Mouse (Mus musculus): ENCODE measurements around the gene Traf3ip3.
A peak's percentile ranks its signal among the peaks of the same experiment; 100 is the strongest.

Gene Traf3ip3

DNA sequence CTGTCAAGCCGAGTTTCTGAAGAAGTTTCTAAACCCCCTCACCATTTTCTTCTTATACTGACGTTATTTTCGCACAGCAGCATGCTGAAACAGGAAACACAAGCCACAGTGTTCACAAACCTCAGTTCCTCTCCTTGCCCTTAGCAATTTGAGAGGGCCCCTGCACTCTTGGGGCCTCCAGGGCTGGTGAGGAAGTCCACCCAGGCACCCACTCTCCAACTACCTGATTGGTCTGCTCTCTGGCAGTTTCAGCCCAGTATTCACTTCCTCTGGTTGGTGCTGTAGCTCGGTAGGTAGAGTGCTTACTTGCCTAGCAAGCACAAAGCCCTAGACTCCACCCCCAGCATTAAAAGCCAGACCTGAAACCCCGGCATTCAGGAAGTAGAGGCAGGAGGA, at the start of gene Traf3ip3:
Gene Traf3ip3, minus strand, starts transcription at position 321 of the 396 bp plus-strand sequence.
- peak; percentile 79 to 85 for DNase-seq (ENCODE audit: low spot score in 2 of 2)

DNA sequence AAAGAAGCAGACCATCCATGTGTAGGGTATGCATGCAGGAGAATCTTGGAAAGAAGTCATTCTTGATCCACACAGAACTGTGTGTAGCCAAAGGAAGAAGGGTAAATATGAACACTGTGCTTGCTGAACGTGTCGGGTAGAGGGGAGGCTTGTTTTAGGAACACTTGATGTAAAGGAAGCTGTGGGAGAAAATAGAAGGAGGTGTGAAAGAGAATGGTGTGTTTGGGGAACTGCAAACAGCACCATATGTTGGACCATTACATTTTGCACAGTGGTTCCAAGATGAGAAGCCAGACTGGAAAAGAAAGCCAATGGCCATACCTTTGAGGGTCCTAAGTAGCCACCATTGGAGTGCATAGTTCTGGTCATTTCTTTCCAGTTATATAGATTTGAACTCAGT, 48.5 kb upstream of the Traf3ip3 start:
- no peak for DNase-seq (ENCODE audit: low spot score in 2 of 2)

DNA sequence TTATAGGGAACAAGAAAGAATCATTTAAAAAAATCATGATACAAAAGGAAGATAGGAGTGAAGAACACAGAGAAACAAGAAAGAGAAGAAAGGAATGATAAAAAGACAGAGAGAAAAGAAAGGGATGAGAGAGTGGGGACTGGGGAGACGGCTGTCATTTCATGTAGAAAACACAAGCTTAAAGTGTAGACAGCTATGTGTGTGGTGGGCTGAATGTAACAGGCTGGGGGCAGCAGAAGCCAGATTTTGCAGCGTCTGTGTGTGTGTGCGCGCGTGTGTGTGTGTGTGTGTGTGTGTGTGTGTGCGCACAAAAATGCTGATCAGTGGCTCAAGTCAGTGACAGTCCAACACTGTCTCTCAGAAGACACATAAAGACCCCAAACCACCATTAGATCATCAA, 42.7 kb upstream of the Traf3ip3 start:
- DNase-seq (ENCODE audit: low spot score in 2 of 2), result no peak

DNA sequence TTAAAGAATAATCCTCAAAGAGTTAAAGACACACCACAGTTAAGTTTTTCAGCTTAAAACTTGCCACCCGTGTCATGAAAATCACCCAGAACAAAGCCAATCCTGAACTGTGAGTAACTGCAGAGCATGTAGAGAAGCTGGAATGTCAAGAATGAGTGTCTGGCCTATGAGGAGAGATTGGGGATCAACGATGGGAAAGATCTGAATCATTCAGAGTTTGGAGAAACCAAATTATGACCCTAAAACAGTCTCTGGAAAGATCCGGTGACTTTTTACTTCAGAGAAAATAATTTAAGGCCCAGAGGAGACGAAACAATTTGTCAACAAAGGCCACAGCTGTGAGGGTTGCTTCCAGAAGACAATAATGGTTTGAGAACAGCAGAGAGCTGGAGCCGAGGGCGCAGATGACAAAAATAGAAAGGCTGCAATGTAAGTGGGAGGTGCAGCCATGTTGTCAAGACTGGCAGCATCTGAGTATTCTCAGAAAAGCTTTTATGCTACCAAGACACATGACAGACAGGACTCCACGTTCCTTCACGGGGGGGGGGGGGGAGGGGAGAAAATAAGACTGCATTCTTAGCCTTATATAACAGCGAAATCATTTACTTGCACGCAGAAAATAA, 42.2 kb upstream of the Traf3ip3 start:
- no peak for DNase-seq (ENCODE audit: low spot score in 2 of 2)

DNA sequence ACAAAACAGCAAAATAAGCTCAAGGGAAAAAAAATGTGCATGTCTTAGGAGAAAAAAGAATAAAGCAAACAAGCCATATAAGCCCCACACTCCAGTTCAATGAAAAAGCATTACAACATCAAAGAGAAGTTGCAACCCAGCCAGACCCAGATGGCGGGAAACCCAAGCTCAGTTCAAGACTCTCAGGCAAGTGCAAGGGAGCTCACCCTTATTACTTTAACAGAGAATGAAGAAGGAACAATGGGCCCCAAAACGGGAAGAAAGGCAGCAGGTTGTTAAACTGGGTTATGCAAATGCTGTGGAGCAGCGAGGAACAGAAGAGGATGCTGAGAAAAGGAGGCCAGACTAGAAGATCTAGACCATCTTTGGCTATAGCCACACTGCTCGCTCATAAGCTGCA, 41.4 kb upstream of the Traf3ip3 start:
- no peak for DNase-seq (ENCODE audit: low spot score in 2 of 2)

DNA sequence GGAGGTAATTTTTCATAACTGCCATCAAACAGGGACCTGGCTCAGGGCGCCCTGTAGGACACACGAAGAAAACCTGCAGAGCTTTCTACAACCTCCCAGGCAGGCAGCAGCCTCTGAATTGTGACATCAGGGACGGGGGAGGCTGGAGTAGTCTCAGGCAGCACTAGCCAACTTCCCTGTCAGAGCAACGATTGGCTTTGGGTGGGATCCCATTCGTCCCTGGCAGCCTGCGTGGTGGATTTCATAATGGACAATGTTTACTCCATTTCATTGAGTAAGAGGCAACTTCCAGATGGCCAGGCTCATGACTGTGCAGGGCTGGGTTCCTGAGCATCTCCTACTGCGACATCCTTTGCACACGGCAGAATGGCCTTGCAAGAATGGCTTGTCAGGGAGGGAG, 40.7 kb upstream of the Traf3ip3 start:
- no peak for DNase-seq (ENCODE audit: low spot score in 2 of 2)

DNA sequence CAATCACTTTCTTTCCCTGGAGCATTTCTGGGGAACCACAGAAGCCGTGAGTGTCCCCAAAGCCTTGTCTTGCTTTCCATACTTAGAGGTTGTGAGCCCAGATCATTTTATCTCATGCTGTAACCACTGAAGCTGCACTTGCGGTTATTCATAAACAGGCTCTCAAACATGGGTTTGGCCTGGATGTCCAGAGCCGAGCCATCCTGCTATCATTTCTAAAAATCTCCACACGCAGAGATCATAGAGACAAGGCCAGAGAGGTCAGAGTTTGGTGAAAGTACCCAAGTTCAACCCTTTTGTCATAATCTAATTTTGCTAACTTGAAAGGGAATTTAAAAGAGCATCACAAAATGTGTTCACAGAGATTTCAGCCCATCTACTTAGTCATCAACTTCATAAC, 39.9 kb upstream of the Traf3ip3 start:
- no peak for DNase-seq (ENCODE audit: low spot score in 2 of 2)

DNA sequence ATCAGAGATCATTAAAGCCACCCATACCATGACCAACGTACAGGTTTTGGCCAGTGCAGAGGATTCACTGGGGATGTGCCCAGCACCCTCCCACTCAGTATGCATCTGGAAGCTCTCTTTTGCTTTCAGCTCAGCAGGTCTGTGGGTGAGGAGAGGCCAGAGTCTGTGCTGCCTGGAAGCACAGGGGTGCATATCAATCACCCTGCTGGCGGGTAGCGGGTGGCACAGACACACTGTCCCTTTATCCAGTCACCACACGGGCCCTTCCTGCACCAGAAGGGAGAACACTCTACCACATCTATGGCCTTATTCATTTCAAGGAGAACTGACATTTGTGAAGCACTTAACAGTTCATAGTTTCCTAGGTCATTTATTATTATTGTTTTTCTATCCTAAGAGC, 36.9 kb upstream of the Traf3ip3 start:
- no peak for DNase-seq (ENCODE audit: low spot score in 2 of 2)

DNA sequence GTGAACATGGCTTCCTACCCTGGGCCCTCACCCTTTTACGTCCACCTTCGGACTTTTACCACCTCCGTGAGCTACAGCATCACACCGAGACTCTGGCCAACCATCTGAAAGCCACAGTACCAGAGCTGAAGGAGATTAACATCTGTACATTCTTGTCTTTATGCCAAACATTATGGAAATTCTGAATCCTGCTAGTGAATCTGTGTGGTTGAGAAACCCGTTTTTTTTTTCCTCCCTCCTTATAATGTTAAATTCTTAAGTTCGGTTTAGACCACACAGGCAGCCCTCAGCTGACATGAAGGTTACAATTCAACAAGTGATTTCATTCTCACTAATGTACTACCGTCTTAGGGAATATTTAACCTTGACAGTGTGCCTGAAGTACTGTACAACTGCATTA, 33.4 kb upstream of the Traf3ip3 start:
- DNase-seq (ENCODE audit: low spot score in 2 of 2), result no peak

DNA sequence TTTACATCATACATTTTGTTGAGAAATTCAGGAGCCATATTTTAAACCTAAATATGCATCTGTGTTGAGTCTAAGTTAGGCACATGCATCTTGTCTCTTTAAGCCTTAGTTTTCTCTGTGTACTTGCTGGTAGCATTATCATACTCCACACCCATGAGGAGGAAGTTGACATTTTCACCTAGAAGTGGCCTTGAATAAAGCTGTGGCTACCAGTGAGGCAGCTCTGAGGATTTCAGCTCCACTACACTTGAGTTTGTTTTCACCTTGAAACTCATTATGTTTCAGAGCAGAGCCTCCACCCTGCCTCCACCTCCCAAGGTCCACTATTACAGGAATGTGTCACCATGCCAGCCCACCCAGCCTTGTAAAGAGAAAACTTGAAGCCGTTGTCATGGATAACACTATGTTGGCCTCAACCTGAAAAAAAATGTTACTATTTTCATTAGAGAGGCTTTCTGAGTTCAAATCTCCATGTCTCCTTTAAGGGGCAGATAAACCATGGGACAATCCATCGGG, 32.7 kb upstream of the Traf3ip3 start:
- DNase-seq (ENCODE audit: low spot score in 2 of 2), result no peak

DNA sequence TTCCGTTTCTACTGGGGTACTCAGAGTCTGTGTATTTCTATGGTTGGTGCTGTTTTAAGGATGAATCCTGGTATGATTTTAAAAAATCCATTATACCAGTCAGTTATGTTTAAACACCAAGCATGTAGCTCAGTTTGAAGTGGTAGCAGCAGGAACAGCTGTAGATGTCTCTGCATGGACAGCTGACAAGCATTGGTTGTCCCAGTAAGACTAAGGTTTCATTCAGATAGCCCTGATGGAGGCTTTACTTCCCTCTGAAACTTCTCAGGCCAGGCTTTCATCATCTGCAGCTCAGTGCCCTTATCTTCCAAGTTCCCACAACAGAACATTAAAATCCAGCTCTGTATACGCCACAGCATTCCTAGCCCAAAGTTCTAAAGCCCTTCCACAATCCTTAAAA, 31.2 kb upstream of the Traf3ip3 start:
- DNase-seq (ENCODE audit: low spot score in 2 of 2), result no peak

DNA sequence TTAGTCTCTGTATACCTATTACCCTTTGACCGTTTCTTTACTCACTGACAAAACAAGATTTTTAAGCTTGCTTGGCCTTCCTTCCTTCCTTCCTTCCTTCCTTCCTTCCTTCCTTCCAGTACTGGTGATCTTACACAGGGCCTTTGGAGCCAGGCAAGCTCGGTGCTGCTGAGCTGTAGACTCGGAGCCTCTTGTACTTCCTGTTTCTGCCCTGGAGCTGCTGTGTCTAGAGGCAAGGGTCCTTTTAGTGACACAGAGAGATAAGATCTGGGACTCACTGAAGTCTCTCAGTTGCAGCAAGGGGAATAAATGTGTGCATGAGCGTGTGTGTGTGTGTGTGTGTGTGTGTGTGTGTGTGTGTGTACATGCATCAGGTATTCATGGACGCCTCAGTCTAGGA, 29.4 kb upstream of the Traf3ip3 start:
- no peak for DNase-seq (ENCODE audit: low spot score in 2 of 2)

DNA sequence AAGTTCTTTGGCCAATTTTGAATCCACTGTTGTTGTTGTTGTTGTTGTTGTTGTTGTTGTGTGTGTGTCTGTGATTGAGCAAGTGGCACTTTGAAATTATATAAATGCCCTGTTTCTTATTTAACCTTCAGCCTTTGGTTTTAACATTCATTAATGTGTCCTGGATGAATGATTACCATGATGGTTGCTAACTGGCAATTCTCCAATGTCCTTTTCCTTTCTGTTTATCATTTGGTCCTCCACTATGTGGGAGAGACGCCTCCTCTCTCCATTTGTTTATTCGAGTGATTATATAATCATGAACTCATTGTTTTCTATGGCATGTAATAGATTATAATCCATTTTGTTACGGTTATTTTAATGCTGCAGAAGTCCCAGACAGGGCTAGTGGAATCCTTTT, 29.0 kb upstream of the Traf3ip3 start:
- no peak for DNase-seq (ENCODE audit: low spot score in 2 of 2)

DNA sequence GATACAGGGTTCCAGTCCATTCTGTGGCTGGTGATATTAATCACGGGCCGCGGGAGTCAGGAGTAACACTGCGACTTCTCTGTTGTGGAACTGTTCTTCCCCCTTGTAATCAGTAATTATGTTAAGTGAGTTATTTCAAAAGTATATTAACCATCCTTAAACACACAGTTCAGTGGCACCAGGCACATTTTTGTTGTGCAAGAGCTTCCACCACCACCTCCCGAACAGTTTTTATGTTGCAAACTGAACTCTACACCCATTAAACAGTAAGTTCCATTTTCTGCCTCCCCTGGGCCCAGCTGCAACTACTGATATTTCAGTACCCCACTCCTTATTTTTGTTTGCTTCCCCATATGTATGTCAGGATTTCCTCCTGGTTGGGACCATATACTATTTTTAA, 28.1 kb upstream of the Traf3ip3 start:
- DNase-seq (ENCODE audit: low spot score in 2 of 2), result no peak

DNA sequence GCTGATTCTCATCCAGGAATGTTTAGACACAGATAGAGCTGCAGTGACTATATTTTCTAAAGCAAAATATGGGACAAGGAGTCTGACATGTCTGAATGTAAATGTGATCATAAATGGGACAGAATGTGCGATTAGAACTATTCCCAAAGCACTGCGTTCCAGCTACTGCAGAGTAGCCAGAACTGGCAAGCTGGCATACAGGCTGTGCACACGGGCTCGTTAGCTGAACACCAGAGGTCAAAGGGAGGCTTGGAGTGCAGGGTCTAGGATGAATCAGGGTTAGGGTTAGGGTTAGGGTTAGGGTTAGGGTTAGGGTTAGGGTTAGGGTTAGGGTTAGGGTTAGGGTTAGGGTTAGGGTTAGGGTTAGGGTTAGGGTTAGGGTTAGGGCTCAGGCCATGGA, 26.0 kb upstream of the Traf3ip3 start:
- DNase-seq (ENCODE audit: low spot score in 2 of 2), result no peak

DNA sequence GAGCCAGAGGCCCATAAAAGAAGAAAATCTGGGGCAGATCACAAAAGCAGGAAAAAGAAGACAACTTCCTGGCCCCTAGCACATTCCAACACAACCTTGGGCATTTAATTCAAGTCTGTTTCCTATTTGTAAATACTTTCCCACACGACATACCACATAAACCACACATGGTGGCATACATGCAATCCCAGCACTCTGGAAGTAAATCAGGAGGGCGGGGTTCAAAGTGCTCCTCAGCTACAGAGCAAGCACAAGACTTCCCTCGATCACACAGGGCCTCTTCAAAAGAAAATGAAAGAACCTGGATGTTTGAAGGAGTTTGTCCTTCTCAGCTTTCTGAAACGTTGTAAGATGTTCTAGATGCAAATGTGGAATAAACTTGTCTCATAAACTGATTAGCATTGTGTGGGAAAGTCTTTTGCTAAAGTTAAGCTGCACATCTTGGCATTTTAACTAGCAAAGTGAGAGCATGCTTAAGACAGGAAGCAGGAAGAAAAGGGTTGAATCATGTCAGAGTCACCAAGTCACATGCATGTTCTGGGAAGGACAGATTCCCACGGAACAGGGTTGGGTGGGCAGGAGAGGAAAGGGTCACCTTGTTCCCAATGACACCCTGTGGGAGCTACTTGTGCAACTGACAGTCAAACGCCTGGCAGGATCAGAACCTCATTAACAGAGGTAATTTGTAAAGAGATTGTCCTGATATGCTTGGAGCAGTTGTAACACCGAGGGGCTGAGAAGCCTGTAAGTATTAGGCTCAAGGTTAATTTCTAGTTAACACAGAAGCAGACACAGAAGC, 25.4 kb upstream of the Traf3ip3 start:
- no peak for DNase-seq (ENCODE audit: low spot score in 2 of 2)

DNA sequence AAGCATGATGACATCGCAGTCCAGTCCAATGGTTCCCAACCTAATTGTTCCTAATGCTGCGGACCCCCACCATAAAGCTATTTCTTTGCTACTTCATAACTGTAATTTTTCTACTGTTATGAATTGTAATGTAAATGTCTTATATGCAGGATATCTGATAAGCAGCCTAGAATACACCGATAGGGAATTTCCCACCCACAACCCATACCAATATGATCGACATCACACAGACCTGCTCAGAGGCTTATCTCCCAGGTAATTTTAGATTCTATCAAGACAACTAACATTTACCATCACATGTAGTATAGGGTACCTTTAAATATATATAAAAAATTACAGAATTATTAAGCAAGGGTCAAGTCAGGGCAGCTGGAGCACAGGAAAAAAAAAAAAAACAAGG, 24.6 kb upstream of the Traf3ip3 start:
- no peak for DNase-seq (ENCODE audit: low spot score in 2 of 2)

DNA sequence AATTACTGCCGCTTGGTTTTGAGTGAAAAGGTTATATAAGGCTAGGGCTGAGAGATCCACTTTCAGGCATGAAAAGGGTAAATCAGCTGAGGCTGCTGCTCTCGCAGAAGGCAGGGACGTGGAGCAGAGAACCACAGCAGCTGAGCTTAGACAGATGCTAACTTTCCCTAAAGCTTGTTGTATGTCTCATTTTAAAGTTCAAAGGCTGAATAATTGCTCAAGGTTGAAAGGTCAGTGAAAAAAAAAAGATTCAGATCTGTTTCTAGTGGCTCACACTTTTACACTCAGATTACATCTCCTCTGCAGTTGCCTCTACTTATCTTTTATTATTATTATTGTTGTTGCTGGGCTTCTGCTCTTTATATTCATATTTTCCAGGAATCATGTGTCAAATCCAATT, 24.0 kb upstream of the Traf3ip3 start:
- DNase-seq (ENCODE audit: low spot score in 2 of 2), result no peak

DNA sequence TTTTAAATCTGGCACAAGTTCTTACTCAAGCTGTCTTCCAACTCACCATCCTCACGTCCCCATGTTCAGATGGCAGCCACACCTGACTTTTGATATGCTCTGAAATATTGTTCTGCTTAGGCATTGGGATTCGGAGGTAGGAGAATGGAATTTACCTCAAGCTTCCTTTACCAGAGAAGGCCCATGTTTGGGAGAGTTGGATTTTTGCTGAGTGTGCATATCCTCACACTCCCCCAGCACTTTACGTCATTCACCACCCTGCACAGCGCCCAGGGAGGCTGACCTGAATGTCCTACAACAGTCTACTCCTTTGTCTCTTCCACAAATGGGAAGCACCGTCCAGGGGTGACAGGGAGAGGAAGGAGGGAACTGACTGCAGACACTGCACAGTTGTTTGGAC, 18.9 kb upstream of the Traf3ip3 start:
- no peak for DNase-seq (ENCODE audit: low spot score in 2 of 2)

DNA sequence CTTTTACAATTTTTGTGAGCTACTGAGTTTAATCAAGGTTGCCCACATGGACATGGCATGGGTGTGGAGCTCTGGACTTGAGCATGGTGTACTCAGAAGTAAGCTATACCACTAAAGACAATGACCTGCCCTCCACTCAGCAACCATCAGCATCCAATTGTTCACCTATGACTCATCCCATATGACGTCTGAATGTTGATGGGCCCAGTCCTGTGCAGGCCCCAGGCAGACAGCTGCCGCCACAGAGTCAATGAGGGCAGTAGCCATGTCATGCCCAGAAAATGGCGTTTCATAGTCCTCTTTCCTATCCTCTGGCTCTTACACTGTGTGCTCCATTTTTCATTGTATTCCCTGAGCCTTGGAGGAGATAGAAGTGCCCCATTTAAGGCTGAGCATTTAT, 14.5 kb upstream of the Traf3ip3 start:
- no peak for DNase-seq (ENCODE audit: low spot score in 2 of 2)

DNA sequence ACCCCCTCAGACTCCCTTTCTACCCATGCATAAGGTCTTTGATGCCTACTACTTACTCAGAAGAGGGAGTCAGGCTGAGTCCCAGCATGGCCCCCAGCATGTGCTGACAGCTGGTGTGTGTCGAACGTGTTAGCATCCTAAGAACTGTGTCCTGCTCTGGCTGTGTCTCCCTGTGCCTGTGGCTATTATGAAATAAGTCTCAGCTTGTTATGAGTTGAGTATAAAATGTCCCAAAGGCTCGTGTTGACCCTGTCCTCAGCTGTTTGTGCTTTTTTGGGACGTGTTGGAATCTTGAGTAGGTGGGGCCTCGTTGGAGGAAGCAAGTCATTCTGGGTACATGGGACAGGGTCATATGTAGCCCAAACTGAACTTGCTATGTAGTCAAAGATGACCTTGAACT, 12.6 kb upstream of the Traf3ip3 start:
- DNase-seq (ENCODE audit: low spot score in 2 of 2), result no peak

DNA sequence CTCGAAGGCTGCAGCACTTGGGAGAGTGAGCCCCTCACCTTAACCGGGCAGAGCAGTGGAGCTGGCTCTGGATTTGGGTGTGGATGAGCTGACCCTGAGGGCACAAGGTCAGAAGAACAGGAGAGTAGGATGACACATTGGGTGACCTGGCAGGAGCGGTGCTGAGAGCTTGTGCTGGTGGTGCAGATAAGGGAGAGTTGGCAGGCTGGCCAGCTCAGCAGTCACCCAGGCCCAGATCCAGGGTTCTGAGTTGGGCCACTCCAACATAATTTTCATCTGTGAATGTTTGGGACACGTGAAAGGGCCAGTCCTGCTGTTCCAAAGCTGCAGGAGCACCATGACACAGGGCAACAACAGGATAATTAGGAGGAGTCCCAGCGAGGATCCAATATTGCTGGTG, 9.9 kb upstream of the Traf3ip3 start:
- no peak for DNase-seq (ENCODE audit: low spot score in 2 of 2)

DNA sequence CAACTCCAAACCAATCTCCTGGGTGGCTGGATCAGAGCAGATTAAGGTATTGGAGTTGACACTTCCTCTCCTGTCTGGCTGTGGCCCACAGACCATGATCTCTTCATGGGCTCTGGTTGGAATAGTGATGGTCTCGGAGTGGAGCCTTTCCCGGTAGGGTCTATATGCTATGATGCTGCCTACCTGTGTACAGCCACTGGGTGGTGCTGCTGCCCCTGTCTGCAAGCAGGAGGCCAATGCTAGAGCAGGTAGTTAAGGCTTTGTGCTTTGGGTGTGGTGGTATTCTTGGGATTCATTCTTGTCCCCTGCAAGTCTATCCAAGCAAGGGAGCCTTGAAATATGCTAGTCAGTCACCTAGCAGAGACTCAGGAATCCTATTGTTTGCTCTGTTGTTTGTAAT, 6.7 kb upstream of the Traf3ip3 start:
- peak; percentile 61 to 76 for DNase-seq (ENCODE audit: low spot score in 2 of 2)

DNA sequence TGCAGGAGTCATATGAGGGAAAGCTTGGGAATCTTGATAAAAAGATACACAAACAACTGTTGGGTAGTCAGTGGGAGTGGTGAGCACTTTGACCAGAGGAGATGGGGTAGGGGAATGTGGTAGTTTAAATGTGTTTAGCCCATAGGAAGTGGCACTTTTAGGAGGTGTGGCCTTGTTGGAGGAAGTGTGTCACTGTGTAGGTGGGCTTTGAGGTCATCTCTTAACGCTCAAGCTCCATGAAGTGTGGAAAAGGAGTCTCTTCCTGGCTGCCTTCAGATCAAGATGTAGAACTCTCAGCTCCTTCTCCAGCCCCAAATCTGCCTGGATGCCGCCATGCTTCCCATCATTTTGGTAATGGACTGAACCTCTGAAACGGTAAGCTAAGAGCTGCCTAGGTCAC, 6.0 kb upstream of the Traf3ip3 start, which contains the start of gene Lamb3:
Gene Lamb3, plus strand, starts transcription at position 197 of the 400 bp plus-strand sequence.
- DNase-seq (ENCODE audit: low spot score in 2 of 2), result no peak

Measured in thymus, postnatal 10 days (tissue).